Mouse (Mus musculus) limb, embryonic 11.5 days (tissue): ENCODE data around the gene Slc6a12. TPM values are rescaled to one million over a fixed set of nuclear protein-coding genes. Genes with fewer than 3 reads are reported as not detected.

ENCODE experiments used
- ATAC-seq: fragments of 200-750 bp; cut with Nextera tagmentation; 2 replicates; pipeline ENCODE4 v1.8.0; 2017; ENCODE audit warnings: low read depth; ENCODE audit not compliant: insufficient number of reproducible peaks, low FRiP score, low TSS enrichment
- DNase-seq: peaks from one replicate; pipeline ENCODE4 v3.0.0-alpha.2; 2015; ENCODE audit warnings: low spot score
- H3K27ac ChIP-seq: fragments of 300-500 bp; sonication (generic); replicated peaks from 2 replicates; pipeline ENCODE4 v1.5.1; 2014; ENCODE audit warnings: low read depth, mild to moderate bottlenecking, low read length
- H3K27me3 ChIP-seq: fragments of 300-500 bp; sonication (generic); 2 replicates; pipeline ENCODE4 v1.6.1; 2014; ENCODE audit warnings: mild to moderate bottlenecking, low read length, mixed read lengths; ENCODE audit not compliant: control insufficient read depth, insufficient read depth
- H3K36me3 ChIP-seq: fragments of 300-500 bp; sonication (generic); 2 replicates; pipeline ENCODE4 v1.6.1; 2014; ENCODE audit warnings: mild to moderate bottlenecking, low read length, moderate library complexity, mixed read lengths; ENCODE audit not compliant: control insufficient read depth, insufficient read depth
- H3K4me1 ChIP-seq: fragments of 300-500 bp; sonication (generic); 2 replicates; pipeline ENCODE4 v1.6.1; 2014; ENCODE audit warnings: low read length, mixed read lengths; ENCODE audit not compliant: control insufficient read depth, insufficient read depth
- H3K4me2 ChIP-seq: fragments of 300-500 bp; sonication (generic); 2 replicates; pipeline ENCODE4 v1.6.1; 2014; ENCODE audit warnings: low read depth, mild to moderate bottlenecking, moderate library complexity; ENCODE audit not compliant: severe bottlenecking
- H3K4me3 ChIP-seq: fragments of 300-500 bp; sonication (generic); 2 replicates; pipeline ENCODE4 v1.5.1; 2014; ENCODE audit warnings: low read depth, low read length
- H3K9ac ChIP-seq: fragments of 300-500 bp; sonication (generic); 2 replicates; pipeline ENCODE4 v1.6.1; 2014; ENCODE audit warnings: mild to moderate bottlenecking, low read length
- H3K9me3 ChIP-seq: fragments of 300-500 bp; sonication (generic); 2 replicates; pipeline ENCODE4 v1.6.1; 2016; ENCODE audit warnings: low read length; ENCODE audit not compliant: control insufficient read depth
- WGBS: fragments of 180-500 bp; shearing (Covaris S2); extraction: QIAGEN DNeasy Blood & Tissue Kit; methylation state at CpG from one replicate; pipeline ENCODE4 v1.1.7; 2014; 5-methylcytosine and 5-hydroxymethylcytosine counted together
- microRNA-seq: library from miRNA; unstranded; fragments of <30 nt; microRNA quantifications from one replicate; pipeline ENCODE4, GENCODE M21; 2016
- polyA plus RNA-seq: library from polyadenylated mRNA; unstranded; fragments of >200 nt; fragmentation: Nextera tagmentation; extraction: Ambion mirVana; gene quantifications from 2 replicates; pipeline ENCODE4 v1.2.1, GENCODE M21; 2014

The Slc6a12 gene
- polyA plus RNA-seq, 1 experiment from 2014 or later: 0.53 TPM

GRCm38 (mm10) chr6:121407571-121408011 is 64.7 kb downstream of the Slc6a12 start:
- Histone ChIP-seq H3K9me3 (no peaks in the 10 kb centered on the region), H3K27me3 (peaks cover 22% of the 10 kb centered on the region), H3K4me2 (no peak overlapping the region), H3K27ac (no peak overlapping the region), H3K4me3 (no peak overlapping the region), H3K9ac (no peak overlapping the region), H3K36me3 (no peaks in the 10 kb centered on the region), H3K4me1 (peaks cover under 1% of the 10 kb centered on the region; the same call in 1 of the 2 replicates)
- 47% methylated on average over 5 of the region's 5 CpGs for WGBS
- DNase-seq: peak; percentile 25
- no peak; the same call in 1 of the 2 replicates for ATAC-seq

GRCm38 (mm10) chr6:121412558-121413297 is 69.9 kb downstream of the Slc6a12 start:
- Histone ChIP-seq H3K4me2 (peak overlapping the region; percentile 44), H3K36me3 (no peaks in the 10 kb centered on the region), H3K4me3 (peak overlapping the region; percentile 24; the same call in 1 of the 2 replicates), H3K4me1 (peaks cover 5% of the 10 kb centered on the region), H3K27ac (no peak overlapping the region), H3K27me3 (peaks cover 46% of the 10 kb centered on the region), H3K9me3 (0 out of 2 replicates have a peak, but pooled peaks cover 4% of the 10 kb centered on the region), H3K9ac (0 out of 2 replicates have a peak overlapping the region, but pooled peaks have one; percentile 27)
- WGBS: 2% methylated on average over 41 of the region's 46 CpGs
- DNase-seq (peak; percentile 42), ATAC-seq (peak; percentile 33; the same call in 1 of the 2 replicates)

Small RNAs within 50 kb of the gene (microRNA-seq; reads per million reads assigned to microRNA genes)
- not detected for gene Gm24855

Other genes starting within 250 kb of the Slc6a12 start
- 12.2 and 13.7 TPM in 2 replicates for gene Mical3, start 212.1 kb upstream of the Slc6a12 start, polyA plus RNA-seq
- 5.8 and 7.5 TPM in 2 replicates for gene Pex26, start 159.4 kb upstream of the Slc6a12 start, polyA plus RNA-seq
- 0.63 and 0.94 TPM in 2 replicates for gene Tuba8, start 132.4 kb upstream of the Slc6a12 start, polyA plus RNA-seq
- 0.67 and 0.89 TPM in 2 replicates for gene Usp18, start 97.2 kb upstream of the Slc6a12 start, polyA plus RNA-seq
- 0.81 and 1.3 TPM in 2 replicates for gene Slc6a13, start 42.8 kb upstream of the Slc6a12 start, polyA plus RNA-seq
- 0.07 TPM in 1 of 2 replicates, not detected in the other for gene Iqsec3, start 130.6 kb downstream of the Slc6a12 start, polyA plus RNA-seq